Mouse (Mus musculus): ENCODE measurements at regions not wholly inside any gene's neighbourhood (a gene's known extent, or its start where the extent isn't known, plus 50 kb on each side); places are given as distances from the start of the nearest gene placed in this dataset.

DNA sequence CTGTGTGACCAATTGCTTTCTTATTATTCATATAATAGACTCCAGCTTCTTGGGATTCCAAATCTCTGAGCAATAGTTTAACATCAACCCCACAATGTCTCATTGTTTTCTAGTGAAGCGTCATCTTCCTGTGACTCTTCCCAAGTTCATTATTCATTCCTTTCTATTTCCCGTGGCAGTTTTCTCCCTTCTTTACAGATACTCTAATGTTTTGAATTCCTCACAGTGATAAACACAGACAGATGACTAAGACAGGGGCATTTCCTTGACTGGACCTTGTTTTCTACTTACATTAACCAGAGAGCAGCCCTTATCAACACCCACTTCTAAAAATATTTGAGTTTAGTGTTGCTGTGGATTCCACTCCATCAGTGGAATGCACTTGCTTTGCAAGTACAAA, 73.8 kb downstream of the Fbxo4 start:
- TF ChIP-seq GATA1 (IDR thresholded peaks at IDR 0.05; ENCODE audit: borderline replicate concordance, low read length), result no peak
- TF ChIP-seq FLI1 (IDR thresholded peaks at IDR 0.05; ENCODE audit: low read length), result no peak
